ENCODE assay signal across 9 mouse cellular contexts in genomic region chr7:113653130-113653529, GRCm38 (mm10).
DNase-seq lines count a peak whose midpoint lies in the region; ATAC-seq and TF ChIP-seq lines count a peak whose summit lies in the region.
"Had no signal": no experiment of that assay in that cellular context is flagged by ENCODE, and none has a peak within 500 bp of the region (broad histone marks: within the 10 kb centered on the region; RNA-seq: fewer than 3 reads in every experiment).

No protein-coding gene starts in this region.

- H3K4me3 ChIP-seq in forebrain, embryonic 12.5 days (replicated peaks), result no peak overlapping the region
- no peak overlapping the region for H3K4me3 ChIP-seq in forebrain, embryonic 13.5 days
- no peak overlapping the region for H3K4me3 ChIP-seq in neural tube, embryonic 15.5 days (replicated peaks)
- no peak overlapping the region for H3K4me3 ChIP-seq in stomach, postnatal 0 days (ENCODE audit: low read depth, low read length)
- H3K4me3 ChIP-seq: hindbrain, embryonic 15.5 days had no signal

- TF ChIP-seq EP300 in stomach, postnatal 0 days (optimal IDR thresholded peaks at IDR 0.05), result no peak

- no peaks in the 10 kb centered on the region for H3K36me3 ChIP-seq in forebrain, embryonic 12.5 days (replicated peaks)
- H3K36me3 ChIP-seq in forebrain, embryonic 13.5 days (ENCODE audit: poor library complexity, severe bottlenecking), result no peaks in the 10 kb centered on the region
- no peaks in the 10 kb centered on the region for H3K36me3 ChIP-seq in neural tube, embryonic 15.5 days
- H3K36me3 ChIP-seq in stomach, postnatal 0 days (ENCODE audit: control insufficient read depth, insufficient read depth, low read length), result no peaks in the 10 kb centered on the region
- H3K36me3 ChIP-seq: hindbrain, embryonic 15.5 days had no signal

- H3K9me3 ChIP-seq in forebrain, embryonic 12.5 days, result no peaks in the 10 kb centered on the region
- no peaks in the 10 kb centered on the region for H3K9me3 ChIP-seq in forebrain, embryonic 13.5 days (replicated peaks)
- H3K9me3 ChIP-seq in neural tube, embryonic 15.5 days (replicated peaks), result no peaks in the 10 kb centered on the region
- no peaks in the 10 kb centered on the region for H3K9me3 ChIP-seq in stomach, postnatal 0 days (ENCODE audit: control insufficient read depth, low read length)
- H3K9me3 ChIP-seq: hindbrain, embryonic 15.5 days had no signal

- 25% methylated on average over 5 of the region's 5 CpGs for WGBS in forebrain, embryonic 12.5 days
- 26% methylated on average over 5 of the region's 5 CpGs for WGBS in forebrain, embryonic 13.5 days
- WGBS in neural tube, embryonic 15.5 days, result 26% methylated on average over 5 of the region's 5 CpGs
- 25% methylated on average over 5 of the region's 5 CpGs for WGBS in stomach, postnatal 0 days

- intact Hi-C loops in left cerebral cortex, postnatal 4 days (cut with DNase I), result no loop called here

- H3K27ac ChIP-seq in forebrain, embryonic 12.5 days, result no peak overlapping the region
- H3K27ac ChIP-seq in forebrain, embryonic 13.5 days, result no peak overlapping the region
- no peak overlapping the region for H3K27ac ChIP-seq in neural tube, embryonic 15.5 days (replicated peaks)
- no peak overlapping the region for H3K27ac ChIP-seq in stomach, postnatal 0 days (replicated peaks)
- H3K27ac ChIP-seq: hindbrain, embryonic 15.5 days had no signal

- DNase-seq in neural tube, embryonic 10.5 days (ENCODE audit: extremely low spot score, low spot score), result peak; percentile 64
- peak; percentile 13 for DNase-seq in c-Kit-positive CD71-negative TER-119-negative erythroid progenitor cells, embryonic 14.5 days (ENCODE audit: low read depth)
- DNase-seq in left cerebral cortex, postnatal 4 days, result peak; percentile 58
- DNase-seq in stomach, postnatal 0 days (ENCODE audit: low spot score), result peak; percentile 64

- H3K4me2 ChIP-seq in forebrain, embryonic 12.5 days, result no peak overlapping the region
- no peak overlapping the region for H3K4me2 ChIP-seq in forebrain, embryonic 13.5 days
- H3K4me2 ChIP-seq in neural tube, embryonic 15.5 days, result no peak overlapping the region
- no peak overlapping the region for H3K4me2 ChIP-seq in stomach, postnatal 0 days (replicated peaks; ENCODE audit: low read depth)
- H3K4me2 ChIP-seq: hindbrain, embryonic 15.5 days had no signal

- no peak overlapping the region for H3K9ac ChIP-seq in forebrain, embryonic 12.5 days
- H3K9ac ChIP-seq in forebrain, embryonic 13.5 days, result no peak overlapping the region
- no peak overlapping the region for H3K9ac ChIP-seq in neural tube, embryonic 15.5 days (replicated peaks)
- H3K9ac ChIP-seq in stomach, postnatal 0 days (ENCODE audit: low read length), result no peak overlapping the region
- H3K9ac ChIP-seq: hindbrain, embryonic 15.5 days had no signal

- peak; percentile 78 for TF ChIP-seq CTCF in stomach, postnatal 0 days (IDR thresholded peaks at IDR 0.05; ENCODE audit: low read depth)

- no peaks in the 10 kb centered on the region for H3K4me1 ChIP-seq in forebrain, embryonic 12.5 days
- H3K4me1 ChIP-seq in forebrain, embryonic 13.5 days, result no peaks in the 10 kb centered on the region
- H3K4me1 ChIP-seq in neural tube, embryonic 15.5 days, result no peaks in the 10 kb centered on the region
- H3K4me1 ChIP-seq in stomach, postnatal 0 days (replicated peaks; ENCODE audit: control insufficient read depth, insufficient read depth), result no peaks in the 10 kb centered on the region
- H3K4me1 ChIP-seq: hindbrain, embryonic 15.5 days had no signal

- ATAC-seq in forebrain, embryonic 12.5 days (ENCODE audit: low FRiP score), result 0 out of 2 replicates have a peak, but pooled peaks have one; percentile 23
- no peak for ATAC-seq in forebrain, embryonic 13.5 days
- no peak for ATAC-seq in neural tube, embryonic 15.5 days (ENCODE audit: low FRiP score)
- peak; percentile 69; the same call in 1 of the 2 replicates for ATAC-seq in erythroblast, adult 5-6 weeks (replicated peaks; ENCODE audit: low FRiP score, poor library complexity, severe bottlenecking)
- ATAC-seq in stomach, postnatal 0 days (ENCODE audit: low FRiP score, low TSS enrichment), result no peak

- no peaks in the 10 kb centered on the region for H3K27me3 ChIP-seq in forebrain, embryonic 12.5 days
- no peaks in the 10 kb centered on the region for H3K27me3 ChIP-seq in forebrain, embryonic 13.5 days
- H3K27me3 ChIP-seq in neural tube, embryonic 15.5 days (replicated peaks), result no peaks in the 10 kb centered on the region
- no peaks in the 10 kb centered on the region for H3K27me3 ChIP-seq in stomach, postnatal 0 days (ENCODE audit: control insufficient read depth, insufficient read depth, low read length)

Comparison
In these comparisons a context has a peak if more than half of its experiments do, and no peak if none do; other contexts are left out.
1. ATAC-seq: peak in forebrain, embryonic 12.5 days (single experiment) and erythroblast, adult 5-6 weeks (single experiment); none in forebrain, embryonic 13.5 days (single experiment), neural tube, embryonic 15.5 days (single experiment) and stomach, postnatal 0 days (single experiment).
2. DNase-seq: peak in every context shown above with its lines; median percentile 64 in neural tube, embryonic 10.5 days; 64 in stomach, postnatal 0 days; 58 in left cerebral cortex, postnatal 4 days; 13 in c-Kit-positive CD71-negative TER-119-negative erythroid progenitor cells, embryonic 14.5 days.